In genomic region chr14:31454849-31455566, GRCm38 (mm10) we compare ENCODE assay signal across 16 mouse cellular contexts. TPM values are rescaled to one million over a fixed set of nuclear protein-coding genes. Genes with fewer than 3 reads are reported as not detected.
DNase-seq lines count a peak whose midpoint lies in the region; ATAC-seq and TF ChIP-seq lines count a peak whose summit lies in the region.
"Had no signal": no experiment of that assay in that cellular context is flagged by ENCODE, and none has a peak within 500 bp of the region (broad histone marks: within the 10 kb centered on the region; RNA-seq: fewer than 3 reads in every experiment).

No protein-coding gene starts in this region.

- TF ChIP-seq CTCF in kidney, adult 2 months (conservative IDR thresholded peaks at IDR 0.05; ENCODE audit: insufficient read depth, insufficient read length, low read depth, low read length): 0 out of 2 replicates have a peak, but pooled peaks have one; percentile 27

- no peak overlapping the region for H3K27ac ChIP-seq in kidney, adult 2 months (ENCODE audit: insufficient read depth, low read depth, low read length)
- H3K27ac ChIP-seq in kidney, embryonic 16.5 days (ENCODE audit: low read length): no peak overlapping the region
- H3K27ac ChIP-seq: forebrain, embryonic 10.5 days; kidney, embryonic 15.5 days; neural tube, embryonic 12.5 days had no signal

- H3K36me3 ChIP-seq in kidney, adult 2 months (ENCODE audit: control insufficient read depth, insufficient read depth, low read length): no peaks in the 10 kb centered on the region
- no peaks in the 10 kb centered on the region for H3K36me3 ChIP-seq in kidney, embryonic 16.5 days (ENCODE audit: insufficient read depth, low read length)
- H3K36me3 ChIP-seq: forebrain, embryonic 10.5 days; kidney, embryonic 15.5 days; neural tube, embryonic 12.5 days had no signal

- H3K27me3 ChIP-seq in kidney, adult 2 months (replicated peaks; ENCODE audit: control insufficient read depth, insufficient read depth, low read length): no peaks in the 10 kb centered on the region
- H3K27me3 ChIP-seq in kidney, embryonic 16.5 days (ENCODE audit: insufficient read depth, low read length): no peaks in the 10 kb centered on the region
- H3K27me3 ChIP-seq: kidney, embryonic 15.5 days; neural tube, embryonic 12.5 days had no signal

- no peaks in the 10 kb centered on the region for H3K4me1 ChIP-seq in kidney, adult 2 months (ENCODE audit: control insufficient read depth, insufficient read depth, low read length)
- H3K4me1 ChIP-seq in kidney, embryonic 16.5 days (ENCODE audit: insufficient read depth, low read length): peaks cover 6% of the 10 kb centered on the region; the same call in 1 of the 2 replicates
- H3K4me1 ChIP-seq: forebrain, embryonic 10.5 days; kidney, embryonic 15.5 days; neural tube, embryonic 12.5 days had no signal

- H3K9ac ChIP-seq in kidney, embryonic 16.5 days (replicated peaks; ENCODE audit: low read length): no peak overlapping the region
- H3K9ac ChIP-seq: kidney, embryonic 15.5 days; neural tube, embryonic 12.5 days had no signal

- no peak for TF ChIP-seq POLR2A in kidney, adult 2 months (IDR thresholded peaks at IDR 0.05; ENCODE audit: low read depth, low read length)

- peak; percentile 47 for DNase-seq in adrenal gland, adult 2 months
- DNase-seq in adrenal gland, adult 8-10 months: no peak
- peak; percentile 66 for DNase-seq in kidney, adult 2 months
- peak; percentile 16 for DNase-seq in thymus, postnatal 14 days
- no peak for DNase-seq in thymus, postnatal 0 days (ENCODE audit: low spot score)
- peak; percentile 39 for DNase-seq in testis, postnatal 14 days (ENCODE audit: low spot score)
- DNase-seq: cerebellum, adult 8-10 months; heart, postnatal 36 days; lung, adult 18-20 months; retina, postnatal 1 day had no signal

- H3K4me2 ChIP-seq in kidney, embryonic 16.5 days (replicated peaks; ENCODE audit: low read depth, low read length): no peak overlapping the region
- H3K4me2 ChIP-seq: kidney, embryonic 15.5 days; midbrain, embryonic 11.5 days; neural tube, embryonic 12.5 days had no signal

- ATAC-seq in kidney, embryonic 16.5 days (ENCODE audit: low FRiP score, low TSS enrichment): no peak
- no peak for ATAC-seq in megakaryocyte progenitor cell, adult 5-6 weeks (replicated peaks; ENCODE audit: poor library complexity)

- whole genome bisulfite sequencing in kidney, adult 2 months: 76% methylated on average over 8 of the region's 8 CpGs
- whole genome bisulfite sequencing in kidney, embryonic 16.5 days: 86% methylated on average over 8 of the region's 8 CpGs

- H3K4me3 ChIP-seq in kidney, adult 2 months (ENCODE audit: insufficient read depth, low read depth, low read length): no peak overlapping the region
- H3K4me3 ChIP-seq in kidney, embryonic 16.5 days (ENCODE audit: low read length): no peak overlapping the region
- H3K4me3 ChIP-seq: forebrain, embryonic 10.5 days; kidney, embryonic 15.5 days; neural tube, embryonic 12.5 days had no signal

- H3K9me3 ChIP-seq in kidney, embryonic 16.5 days (ENCODE audit: low read length): no peaks in the 10 kb centered on the region
- H3K9me3 ChIP-seq: forebrain, embryonic 10.5 days; kidney, embryonic 15.5 days; neural tube, embryonic 12.5 days had no signal

RNA-seq across cellular contexts. Expression of gene Sh3bp5, which starts 19.1 kb away (rescaled TPM):
- total RNA-seq in adrenal gland, adult 2 months (2021): 100 to 1,000 TPM; 111 to 164 TPM
- polyA plus RNA-seq in adrenal gland, adult 2 months (2012; rRNA removed): 21.1 and 28.5 TPM in 2 replicates
- 100 to 1,000 TPM; 112 to 172 (median 115) TPM for total RNA-seq in adrenal gland, adult 8-10 months (2022)
- 33.4 and 43.4 TPM in 2 replicates for polyA plus RNA-seq in kidney, adult 2 months (2012; rRNA removed)
- polyA plus RNA-seq in kidney, embryonic 16.5 days (2015; fragmentation: Nextera tagmentation; extraction: Ambion mirVana): 34.1 and 39.0 TPM in 2 replicates
- polyA plus RNA-seq in thymus, postnatal 0 days (2015; fragmentation: Nextera tagmentation; extraction: Ambion mirVana): 20.3 and 20.7 TPM in 2 replicates
- 4.5 and 6.2 TPM in 2 replicates for total RNA-seq in megakaryocyte progenitor cell, adult 5-6 weeks (2015)
- total RNA-seq in megakaryocyte progenitor cell, adult 5-6 weeks (2017): 3.6 and 5.2 TPM in 2 replicates

RNA-seq across cellular contexts. Expression of gene Eaf1, which starts 39.2 kb away (rescaled TPM):
- 10 to 100 TPM; 51.9 to 76.2 TPM for total RNA-seq in adrenal gland, adult 2 months (2021)
- 54.2 and 66.7 TPM in 2 replicates for polyA plus RNA-seq in adrenal gland, adult 2 months (2012; rRNA removed)
- 10 to 100 TPM; 45.1 to 53.4 (median 49.7) TPM for total RNA-seq in adrenal gland, adult 8-10 months (2022)
- polyA plus RNA-seq in kidney, adult 2 months (2012; rRNA removed): 34.3 and 34.7 TPM in 2 replicates
- polyA plus RNA-seq in kidney, embryonic 16.5 days (2015; fragmentation: Nextera tagmentation; extraction: Ambion mirVana): 24.9 and 28.0 TPM in 2 replicates
- 47.2 and 52.6 TPM in 2 replicates for polyA plus RNA-seq in thymus, postnatal 0 days (2015; fragmentation: Nextera tagmentation; extraction: Ambion mirVana)
- 28.3 and 30.7 TPM in 2 replicates for total RNA-seq in megakaryocyte progenitor cell, adult 5-6 weeks (2015)
- total RNA-seq in megakaryocyte progenitor cell, adult 5-6 weeks (2017): 25.3 and 34.4 TPM in 2 replicates

RNA-seq across cellular contexts. Expression of gene Mettl6, which starts 39.8 kb away (rescaled TPM):
- 10 to 100 TPM; 18.7 TPM for total RNA-seq in adrenal gland, adult 2 months (2021)
- 3.8 and 5.0 TPM in 2 replicates for polyA plus RNA-seq in adrenal gland, adult 2 months (2012; rRNA removed)
- 10 to 100 TPM; 22.4 to 33.2 (median 27.2) TPM for total RNA-seq in adrenal gland, adult 8-10 months (2022)
- polyA plus RNA-seq in kidney, adult 2 months (2012; rRNA removed): 5.9 and 9.2 TPM in 2 replicates
- 54.5 and 60.7 TPM in 2 replicates for polyA plus RNA-seq in kidney, embryonic 16.5 days (2015; fragmentation: Nextera tagmentation; extraction: Ambion mirVana)
- 149 and 164 TPM in 2 replicates for polyA plus RNA-seq in thymus, postnatal 0 days (2015; fragmentation: Nextera tagmentation; extraction: Ambion mirVana)
- 45.4 and 47.6 TPM in 2 replicates for total RNA-seq in megakaryocyte progenitor cell, adult 5-6 weeks (2015)
- total RNA-seq in megakaryocyte progenitor cell, adult 5-6 weeks (2017): 85.2 and 126 TPM in 2 replicates

Comparison
In these comparisons a context has a peak if more than half of its experiments do, and no peak if none do; other contexts are left out.
1. DNase-seq: peak in adrenal gland, adult 2 months (single experiment), kidney, adult 2 months (single experiment), thymus, postnatal 14 days (single experiment) and testis, postnatal 14 days (single experiment); none in adrenal gland, adult 8-10 months (single experiment) and thymus, postnatal 0 days (single experiment).